Mouse (Mus musculus): ENCODE measurements around the gene Slc25a10.

- TF ChIP-seq CTCF (IDR thresholded peaks at IDR 0.05; ENCODE audit: insufficient read depth, low read length) (no peak), POLR2A (IDR thresholded peaks at IDR 0.05; ENCODE audit: borderline replicate concordance, extremely low read depth, low read depth, low read length) (no peak)
Measured at GRCm38 (mm10) chr11:120457370-120457769, 34.3 kb upstream of the Slc25a10 start.

Measured in lung, adult 2 months (tissue).